Mouse (Mus musculus) hematopoietic multipotent progenitor cell, adult 10-12 weeks (in vitro differentiated cells): Measurements from ENCODE around the gene Fgf15. TPM values are rescaled to one million over a fixed set of nuclear protein-coding genes. Genes with fewer than 3 reads are reported as not detected.

Source experiments
- polyA plus RNA-seq: library from polyadenylated mRNA; stranded (reverse); fragments of >175 nt; gene quantifications from 2 replicates; pipeline ENCODE4 v1.2.3, GENCODE M21; 2012; ENCODE audit warnings: low replicate concordance

Gene Fgf15
- not detected in 2 replicates for polyA plus RNA-seq

GRCm38 (mm10) chr7:144896294-144897218 is at the start of gene Fgf15:
Gene Fgf15 (plus strand): TSS chr7:144896531.

GRCm38 (mm10) chr7:144847067-144847466 is 49.3 kb upstream of the Fgf15 start, which contains the start of gene Fgf4:
Gene Fgf4 (plus strand): TSS chr7:144847367.

GRCm38 (mm10) chr7:144914948-144915750 is 18.8 kb downstream of the Fgf15 start, which contains the start of gene LTO1:
Gene LTO1 (plus strand): TSS chr7:144915100.

GRCm38 (mm10) chr7:144939344-144940002 is 43.1 kb downstream of the Fgf15 start, which contains the start of gene Ccnd1:
Gene Ccnd1 (minus strand): TSS chr7:144939925.

Other genes starting within 250 kb of the Fgf15 start
- gene Ano1, start 144.6 kb upstream of the Fgf15 start, polyA plus RNA-seq, result 0.06 and 0.29 TPM in 2 replicates
- 0.13 and 0.18 TPM in 2 replicates for gene Fgf3, start 58.4 kb upstream of the Fgf15 start, polyA plus RNA-seq
- gene Fgf4, start 49.2 kb upstream of the Fgf15 start, polyA plus RNA-seq, result not detected in 2 replicates
- 18.0 and 28.9 TPM in 2 replicates for gene LTO1, start 18.6 kb downstream of the Fgf15 start, polyA plus RNA-seq
- 11.3 and 13.5 TPM in 2 replicates for gene Ccnd1, start 43.4 kb downstream of the Fgf15 start, polyA plus RNA-seq